8 mouse cellular contexts compared by ENCODE assay signal in genomic region chrX:8205551-8205950, GRCm38 (mm10). TPM values are rescaled to one million over a fixed set of nuclear protein-coding genes. Genes with fewer than 3 reads are reported as not detected.
DNase-seq lines count a peak whose midpoint lies in the region; ATAC-seq and TF ChIP-seq lines count a peak whose summit lies in the region.

No protein-coding gene starts in this region.

- no peak overlapping the region; the same call in 1 of the 2 replicates for H3K4me3 ChIP-seq in heart, embryonic 11.5 days (ENCODE audit: low read depth, low read length)
- H3K4me3 ChIP-seq in E14TG2a.4 (replicated peaks; ENCODE audit: low read length), result peak overlapping the region; percentile 82
- peak overlapping the region; percentile 55 for H3K4me3 ChIP-seq in embryonic facial prominence, embryonic 15.5 days (replicated peaks)
- peak overlapping the region; percentile 50 for H3K4me3 ChIP-seq in limb, embryonic 14.5 days (replicated peaks; ENCODE audit: low read length)

- intact Hi-C loops in heart, postnatal 14 days (cut with DNase I), result no loop called here

- H3K36me3 ChIP-seq in heart, embryonic 11.5 days (ENCODE audit: control insufficient read depth, insufficient read depth, low read length), result no peaks in the 10 kb centered on the region
- peaks cover 49% of the 10 kb centered on the region for H3K36me3 ChIP-seq in E14TG2a.4 (ENCODE audit: insufficient read depth, low read length)
- no peaks in the 10 kb centered on the region for H3K36me3 ChIP-seq in embryonic facial prominence, embryonic 15.5 days
- H3K36me3 ChIP-seq in limb, embryonic 14.5 days (ENCODE audit: control insufficient read depth, insufficient read depth, low read length), result no peaks in the 10 kb centered on the region

- H3K9me3 ChIP-seq in heart, embryonic 11.5 days (replicated peaks; ENCODE audit: control insufficient read depth, low read length), result no peaks in the 10 kb centered on the region
- H3K9me3 ChIP-seq in E14TG2a.4 (ENCODE audit: low read length), result no peaks in the 10 kb centered on the region
- no peaks in the 10 kb centered on the region for H3K9me3 ChIP-seq in embryonic facial prominence, embryonic 15.5 days (replicated peaks)
- no peaks in the 10 kb centered on the region for H3K9me3 ChIP-seq in limb, embryonic 14.5 days (ENCODE audit: control insufficient read depth, low read length)

- 38% methylated on average over 7 of the region's 7 CpGs for WGBS in heart, embryonic 11.5 days (ENCODE audit: insufficient replicate concordance)
- 39% methylated on average over 7 of the region's 7 CpGs for WGBS in embryonic facial prominence, embryonic 15.5 days
- WGBS in limb, embryonic 14.5 days, result 37% methylated on average over 7 of the region's 7 CpGs

- no peak for TF ChIP-seq POLR2A in limb, embryonic 14.5 days (IDR thresholded peaks at IDR 0.05; ENCODE audit: borderline replicate concordance, extremely low read depth, insufficient read depth, insufficient read length)

- no peaks in the 10 kb centered on the region; the same call in 1 of the 2 replicates for H3K27me3 ChIP-seq in heart, embryonic 11.5 days (ENCODE audit: control insufficient read depth, insufficient read depth, low read length)
- no peaks in the 10 kb centered on the region for H3K27me3 ChIP-seq in E14TG2a.4 (ENCODE audit: insufficient read depth, low read length)
- no peaks in the 10 kb centered on the region for H3K27me3 ChIP-seq in embryonic facial prominence, embryonic 15.5 days
- no peaks in the 10 kb centered on the region for H3K27me3 ChIP-seq in limb, embryonic 14.5 days (ENCODE audit: control insufficient read depth, insufficient read depth, low read length)

- no peak overlapping the region for H3K27ac ChIP-seq in heart, embryonic 11.5 days (ENCODE audit: low read depth, low read length)
- no peak overlapping the region for H3K27ac ChIP-seq in embryonic facial prominence, embryonic 15.5 days (replicated peaks)
- H3K27ac ChIP-seq in limb, embryonic 14.5 days (replicated peaks; ENCODE audit: low read depth, low read length), result no peak overlapping the region

- no peak for TF ChIP-seq CTCF in E14TG2a.4 (conservative IDR thresholded peaks at IDR 0.05; ENCODE audit: low read length)

- DNase-seq in heart, postnatal 14 days, result no peak
- DNase-seq in limb, embryonic 14.5 days (ENCODE audit: low spot score), result no peak
- DNase-seq in natural killer cell, adult 2 months (ENCODE audit: low spot score in 2 of 2), result no peak
- DNase-seq in urinary bladder, postnatal 36 days (ENCODE audit: low spot score in 2 of 2), result no peak
- DNase-seq in embryo, embryonic 10.5 days (ENCODE audit: low spot score), result no peak

- peak overlapping the region; percentile 72 for H3K4me2 ChIP-seq in heart, embryonic 11.5 days
- H3K4me2 ChIP-seq in embryonic facial prominence, embryonic 15.5 days (replicated peaks), result peak overlapping the region; percentile 64
- peak overlapping the region; percentile 52 for H3K4me2 ChIP-seq in limb, embryonic 14.5 days (replicated peaks; ENCODE audit: low read depth, low read length, severe bottlenecking)

- H3K9ac ChIP-seq in heart, embryonic 11.5 days (ENCODE audit: low read depth, low read length), result no peak overlapping the region
- no peak overlapping the region for H3K9ac ChIP-seq in embryonic facial prominence, embryonic 15.5 days
- H3K9ac ChIP-seq in limb, embryonic 14.5 days (ENCODE audit: low read depth, low read length, severe bottlenecking), result peak overlapping the region; percentile 62; the same call in 1 of the 2 replicates

- no peak for ATAC-seq in heart, embryonic 11.5 days (replicated peaks; ENCODE audit: insufficient number of reproducible peaks, low FRiP score, low TSS enrichment)
- no peak for ATAC-seq in embryonic facial prominence, embryonic 15.5 days (ENCODE audit: insufficient number of reproducible peaks, low FRiP score, low TSS enrichment, low read depth)
- no peak for ATAC-seq in limb, embryonic 14.5 days (ENCODE audit: low FRiP score, low read depth)

- no peaks in the 10 kb centered on the region for H3K4me1 ChIP-seq in heart, embryonic 11.5 days (ENCODE audit: control insufficient read depth, insufficient read depth, low read length)
- H3K4me1 ChIP-seq in E14TG2a.4 (replicated peaks; ENCODE audit: low read depth, low read length), result peaks cover 63% of the 10 kb centered on the region
- no peaks in the 10 kb centered on the region for H3K4me1 ChIP-seq in embryonic facial prominence, embryonic 15.5 days
- 0 out of 2 replicates have a peak, but pooled peaks cover 2% of the 10 kb centered on the region for H3K4me1 ChIP-seq in limb, embryonic 14.5 days (ENCODE audit: control insufficient read depth, insufficient read depth, low read length)

RNA-seq across cellular contexts. Expression of gene Porcn, which starts 0.8 kb away (rescaled TPM):
- polyA plus RNA-seq in heart, embryonic 11.5 days (2014; fragmentation: Nextera tagmentation; extraction: Ambion mirVana), result 5.2 and 5.9 TPM in 2 replicates
- total RNA-seq in heart, postnatal 14 days (2021), result 1 to 10 TPM; 1.8 to 3.7 TPM
- polyA plus RNA-seq in embryonic facial prominence, embryonic 15.5 days (2015; fragmentation: Nextera tagmentation; extraction: Ambion mirVana), result 10.5 and 11.7 TPM in 2 replicates
- polyA plus RNA-seq in limb, embryonic 14.5 days (2012; rRNA removed), result 27.0 and 40.4 TPM in 2 replicates
- 11.6 and 12.7 TPM in 2 replicates for polyA plus RNA-seq in limb, embryonic 14.5 days (2014; fragmentation: Nextera tagmentation; extraction: Ambion mirVana)

RNA-seq across cellular contexts. Expression of gene Ebp, which starts 12.2 kb away (rescaled TPM):
- 24.4 and 37.4 TPM in 2 replicates for polyA plus RNA-seq in heart, embryonic 11.5 days (2014; fragmentation: Nextera tagmentation; extraction: Ambion mirVana)
- total RNA-seq in heart, postnatal 14 days (2021), result 10 to 100 TPM; 19.0 to 24.7 TPM
- polyA plus RNA-seq in embryonic facial prominence, embryonic 15.5 days (2015; fragmentation: Nextera tagmentation; extraction: Ambion mirVana), result 48.0 and 48.6 TPM in 2 replicates
- 27.7 and 28.3 TPM in 2 replicates for polyA plus RNA-seq in limb, embryonic 14.5 days (2012; rRNA removed)
- polyA plus RNA-seq in limb, embryonic 14.5 days (2014; fragmentation: Nextera tagmentation; extraction: Ambion mirVana), result 32.8 and 33.4 TPM in 2 replicates

RNA-seq across cellular contexts. Expression of gene Tbc1d25, which starts 29.6 kb away (rescaled TPM):
- polyA plus RNA-seq in heart, embryonic 11.5 days (2014; fragmentation: Nextera tagmentation; extraction: Ambion mirVana), result 10.4 and 12.1 TPM in 2 replicates
- 1 to 10 TPM; 4.1 to 4.2 TPM for total RNA-seq in heart, postnatal 14 days (2021)
- 13.3 and 17.0 TPM in 2 replicates for polyA plus RNA-seq in embryonic facial prominence, embryonic 15.5 days (2015; fragmentation: Nextera tagmentation; extraction: Ambion mirVana)
- polyA plus RNA-seq in limb, embryonic 14.5 days (2012; rRNA removed), result 19.4 and 25.3 TPM in 2 replicates
- 12.2 and 16.2 TPM in 2 replicates for polyA plus RNA-seq in limb, embryonic 14.5 days (2014; fragmentation: Nextera tagmentation; extraction: Ambion mirVana)

RNA-seq across cellular contexts. Expression of gene Ftsj1, which starts 46.7 kb away (rescaled TPM):
- 25.1 and 26.1 TPM in 2 replicates for polyA plus RNA-seq in heart, embryonic 11.5 days (2014; fragmentation: Nextera tagmentation; extraction: Ambion mirVana)
- 10 to 100 TPM in 1 of 2 experiments, 1 to 10 TPM in 1; 9.8 to 12.7 TPM for total RNA-seq in heart, postnatal 14 days (2021)
- 38.3 and 40.6 TPM in 2 replicates for polyA plus RNA-seq in embryonic facial prominence, embryonic 15.5 days (2015; fragmentation: Nextera tagmentation; extraction: Ambion mirVana)
- polyA plus RNA-seq in limb, embryonic 14.5 days (2012; rRNA removed), result 40.3 and 50.3 TPM in 2 replicates
- polyA plus RNA-seq in limb, embryonic 14.5 days (2014; fragmentation: Nextera tagmentation; extraction: Ambion mirVana), result 44.7 and 46.7 TPM in 2 replicates

RNA-seq across cellular contexts. Expression of gene Rbm3, which starts 59.9 kb away (rescaled TPM):
- 320 and 341 TPM in 2 replicates for polyA plus RNA-seq in heart, embryonic 11.5 days (2014; fragmentation: Nextera tagmentation; extraction: Ambion mirVana)
- 100 to 1,000 TPM; 158 to 181 TPM for total RNA-seq in heart, postnatal 14 days (2021)
- 390 and 425 TPM in 2 replicates for polyA plus RNA-seq in embryonic facial prominence, embryonic 15.5 days (2015; fragmentation: Nextera tagmentation; extraction: Ambion mirVana)
- 355 and 465 TPM in 2 replicates for polyA plus RNA-seq in limb, embryonic 14.5 days (2012; rRNA removed)
- polyA plus RNA-seq in limb, embryonic 14.5 days (2014; fragmentation: Nextera tagmentation; extraction: Ambion mirVana), result 496 and 541 TPM in 2 replicates
